Mouse (Mus musculus): ENCODE data around the gene Cntnap4.
"Not testable (repeated sequence)": the region's sequence is repeated elsewhere in the genome, so short reads cannot be mapped to it uniquely, and the experiment has no call there.

The Cntnap4 gene

DNA sequence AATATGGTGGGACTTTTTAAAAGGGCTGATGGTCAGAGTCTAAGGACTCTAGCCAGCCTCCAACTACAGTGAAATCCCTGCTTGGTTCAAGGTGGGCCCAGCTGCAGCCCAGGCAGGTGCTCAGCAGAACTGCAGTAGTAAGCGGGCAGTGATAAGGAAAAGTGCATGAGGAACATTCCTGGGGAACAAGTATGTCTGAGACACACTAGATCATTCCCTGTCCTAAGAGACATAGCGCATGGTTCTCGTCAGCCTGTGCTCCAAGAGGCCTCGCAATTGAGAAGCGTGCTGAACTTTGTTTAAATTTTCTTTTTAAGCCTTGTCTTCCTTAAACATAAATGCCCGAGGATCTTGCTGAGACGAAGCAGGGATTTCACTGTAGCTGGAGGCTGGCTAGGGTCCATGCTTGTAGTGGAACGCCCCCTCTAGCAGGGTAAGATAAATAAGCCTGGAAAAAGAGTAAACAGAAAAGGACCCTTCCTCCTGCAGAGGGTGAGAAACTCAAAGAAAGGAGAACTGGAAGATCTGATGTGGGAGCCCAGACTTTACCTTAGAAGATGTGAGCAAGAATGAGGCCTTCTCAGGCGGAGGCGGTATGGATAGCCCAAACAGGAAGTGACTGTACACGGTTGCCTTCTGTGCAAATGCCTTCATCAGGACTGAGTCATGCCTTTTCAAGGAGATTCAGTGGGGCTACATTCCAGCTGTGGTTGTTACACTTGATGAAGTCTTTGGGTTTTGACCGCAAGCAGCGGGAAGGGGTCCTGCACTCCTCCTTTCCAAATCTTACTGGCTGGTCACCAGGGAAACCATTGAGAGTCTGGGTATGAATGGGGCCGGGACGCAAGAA, 161.0 kb downstream of the Cntnap4 start:
- DNase-seq (ENCODE audit: low read depth, low spot score), result no peak

DNA sequence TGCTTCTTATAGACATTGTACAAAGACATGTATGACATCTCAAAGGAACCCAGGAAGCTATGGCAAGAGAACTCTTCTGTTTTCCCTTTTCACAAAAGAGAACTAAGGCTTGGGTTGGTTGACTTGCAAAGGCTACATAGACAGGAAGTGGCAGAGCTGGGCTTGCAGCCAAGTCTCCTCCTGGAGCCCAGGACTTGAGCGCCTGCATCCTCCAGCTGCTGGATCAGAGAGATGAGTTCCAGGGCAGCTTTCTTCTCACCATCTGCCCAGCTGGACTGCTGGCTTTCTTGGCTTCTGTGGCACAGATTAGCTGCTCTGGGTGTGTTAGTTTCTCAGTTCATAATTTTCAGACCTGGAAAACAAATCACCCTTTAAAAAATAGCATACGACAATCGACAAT, 165.7 kb downstream of the Cntnap4 start:
- DNase-seq (ENCODE audit: low read depth, low spot score), result no peak

DNA sequence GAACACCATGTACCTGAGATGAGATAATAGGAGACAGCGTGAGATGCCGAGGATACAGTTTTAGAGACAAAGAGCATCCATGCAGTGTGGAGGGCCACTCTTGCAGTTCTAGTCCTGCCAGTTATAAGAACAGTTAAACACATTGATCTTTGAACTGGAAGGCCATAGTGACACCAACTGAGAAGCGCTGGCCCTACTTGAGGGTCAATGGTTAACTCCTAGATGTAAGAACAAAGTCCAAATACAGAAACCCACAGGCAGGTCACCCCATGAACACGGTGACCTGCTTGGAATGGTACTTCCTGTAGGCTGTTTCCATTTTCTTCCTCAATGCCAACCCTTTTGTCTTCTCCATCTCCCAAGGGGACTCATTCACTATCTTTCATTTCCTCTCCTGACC, 173.5 kb downstream of the Cntnap4 start:
- no peak for DNase-seq (ENCODE audit: low read depth, low spot score)

DNA sequence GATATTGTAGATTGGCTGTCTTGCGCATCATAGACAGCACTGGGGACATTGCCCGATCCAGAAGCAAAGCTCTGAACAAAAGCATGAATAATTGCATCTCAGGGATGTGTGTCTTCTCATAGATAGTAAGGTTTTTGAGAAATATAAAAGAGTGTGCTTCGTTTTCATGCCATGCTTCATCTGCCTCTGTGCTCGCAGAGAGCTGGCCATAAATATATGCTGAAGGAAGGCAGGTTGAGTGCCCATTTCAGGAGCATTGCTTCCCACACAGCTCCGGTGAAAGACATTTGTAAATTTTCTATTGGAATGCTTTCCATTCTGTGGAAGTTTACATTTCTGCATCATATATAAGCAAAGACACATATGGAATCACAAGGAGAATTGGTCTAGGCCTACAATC, 177.5 kb downstream of the Cntnap4 start:
- no peak for DNase-seq (ENCODE audit: low read depth, low spot score)

DNA sequence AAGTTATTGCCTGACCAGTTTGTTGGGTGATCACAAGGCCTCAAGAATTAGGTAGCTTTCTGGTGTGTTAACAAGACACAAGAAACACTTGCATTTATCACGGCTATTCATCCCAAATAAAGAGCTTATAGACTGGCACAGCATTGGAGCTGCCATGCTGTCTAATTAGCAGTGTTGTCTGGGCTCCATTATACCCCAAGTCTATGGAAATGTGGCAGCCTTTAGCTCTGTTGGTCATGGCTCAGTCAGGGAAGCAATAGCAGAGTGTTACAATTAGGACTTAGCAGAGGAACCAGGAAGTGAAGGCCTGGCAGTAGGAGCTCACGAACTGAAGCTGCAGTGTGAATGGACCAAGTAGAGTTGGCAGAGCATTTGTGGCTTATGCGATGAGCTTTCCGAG, 185.3 kb downstream of the Cntnap4 start:
- DNase-seq (ENCODE audit: low read depth, low spot score), result no peak

DNA sequence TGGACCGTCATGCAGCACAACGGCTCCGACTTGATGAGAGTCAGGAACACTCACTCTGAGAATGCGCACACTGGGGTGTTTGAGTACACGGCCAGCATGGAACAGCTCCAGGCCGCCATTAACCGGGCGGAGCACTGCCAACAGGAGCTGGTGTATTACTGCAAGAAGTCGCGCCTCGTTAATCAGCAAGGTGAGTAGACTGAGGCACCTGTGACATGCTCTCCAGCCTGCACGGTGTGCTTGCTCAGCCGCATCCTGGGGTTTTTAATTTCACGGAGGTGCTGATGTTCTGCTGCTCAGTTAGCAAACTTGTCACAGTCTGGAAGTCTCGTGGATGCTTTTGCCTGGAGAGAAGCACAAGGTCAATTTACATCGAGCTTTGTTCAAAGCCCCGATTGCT, 233.2 kb downstream of the Cntnap4 start:
- DNase-seq (ENCODE audit: low read depth, low spot score), result no peak

DNA sequence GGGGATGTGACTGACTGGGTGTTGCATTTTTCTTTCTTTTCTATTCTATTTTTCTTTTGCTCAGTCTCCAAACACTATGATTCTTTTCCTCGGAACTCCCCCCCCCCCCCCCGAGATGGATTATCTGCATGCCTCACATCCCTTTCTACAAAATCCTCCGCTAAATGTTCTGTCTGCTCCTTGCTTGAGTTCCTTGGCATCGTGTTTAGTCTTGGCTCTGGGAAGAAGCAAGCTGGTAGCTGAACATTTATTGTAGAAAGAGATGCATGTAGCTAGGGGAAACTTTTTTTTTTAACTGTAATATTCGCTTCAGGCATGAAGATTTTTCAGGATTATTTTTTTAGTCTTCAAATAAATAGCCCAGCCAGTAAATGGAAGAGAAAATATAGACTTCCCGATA, 239.5 kb downstream of the Cntnap4 start:
- peak; percentile 45 for DNase-seq (ENCODE audit: low read depth, low spot score)

DNA sequence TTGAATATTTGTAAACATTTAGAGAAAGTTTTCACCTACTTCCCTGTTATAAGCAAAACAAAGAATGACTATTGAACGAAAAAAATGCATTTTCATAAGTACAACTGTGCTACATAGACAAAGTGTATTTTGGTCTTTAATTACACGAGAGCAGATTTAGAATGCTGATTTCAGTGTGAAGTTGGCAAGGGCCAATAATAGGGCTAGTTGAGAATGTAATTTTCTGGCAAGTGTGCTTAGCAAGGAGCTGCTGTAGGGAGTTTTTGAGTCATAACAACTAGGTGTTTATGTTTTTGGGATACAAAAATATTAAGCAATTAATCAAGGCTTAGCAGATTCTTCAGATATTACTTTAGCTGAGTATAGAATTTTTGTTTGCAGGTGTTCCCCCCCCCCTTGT, 271.2 kb downstream of the Cntnap4 start:
- no peak for DNase-seq (ENCODE audit: low read depth, low spot score)

DNA sequence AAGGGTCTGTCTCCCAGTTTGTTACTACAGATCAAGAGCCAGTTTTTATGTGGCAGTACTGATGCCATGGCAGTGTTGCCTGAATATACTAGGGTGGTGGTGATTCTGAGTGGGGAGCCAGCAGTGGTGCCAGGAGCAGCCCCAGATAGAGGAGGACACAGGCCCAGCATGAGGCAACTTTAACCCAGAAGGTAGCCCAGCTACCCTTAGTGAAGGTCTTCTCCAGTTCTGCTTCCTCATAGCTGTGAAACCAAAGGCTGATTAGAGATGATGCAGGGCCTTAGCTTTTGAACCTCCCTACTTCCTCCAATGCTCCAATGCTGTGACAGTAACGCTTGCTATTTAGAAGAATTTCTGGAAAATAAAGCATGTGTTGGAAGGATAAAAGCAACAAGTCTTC, 279.7 kb downstream of the Cntnap4 start:
- DNase-seq (ENCODE audit: low read depth, low spot score), result not testable (repeated sequence)

DNA sequence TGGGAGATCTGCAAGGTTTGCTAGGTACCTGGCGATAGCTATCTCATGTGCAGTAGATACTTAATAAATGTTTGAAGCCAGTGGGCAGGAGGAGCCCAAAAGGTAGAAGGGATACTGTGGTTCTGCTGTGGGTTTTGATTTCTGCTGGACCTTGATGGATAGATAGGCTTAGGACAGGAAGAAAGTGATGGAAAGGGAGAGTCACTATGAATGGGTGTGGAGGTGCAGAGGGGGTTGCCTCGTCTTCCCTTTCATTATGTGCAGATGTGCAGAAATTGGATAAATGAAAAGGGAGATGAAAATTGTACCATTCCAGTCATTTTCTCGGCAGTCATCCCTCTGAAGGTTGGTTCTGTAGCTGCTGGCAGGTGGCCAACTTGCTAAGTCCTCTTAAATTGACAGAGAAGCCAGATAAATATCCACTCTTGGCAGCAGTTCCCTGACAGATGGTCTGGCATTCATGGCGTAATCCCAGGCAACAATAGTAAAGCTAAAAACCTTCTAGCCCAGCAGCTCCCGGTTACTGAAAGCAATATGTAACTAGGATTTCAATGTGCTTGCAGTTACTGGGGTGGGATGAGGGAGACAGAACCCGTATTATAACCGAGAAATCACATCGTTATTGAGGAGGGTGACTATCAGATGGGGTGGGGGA, 336.7 kb downstream of the Cntnap4 start:
- peak; percentile 92 for DNase-seq (ENCODE audit: low read depth, low spot score)

DNA sequence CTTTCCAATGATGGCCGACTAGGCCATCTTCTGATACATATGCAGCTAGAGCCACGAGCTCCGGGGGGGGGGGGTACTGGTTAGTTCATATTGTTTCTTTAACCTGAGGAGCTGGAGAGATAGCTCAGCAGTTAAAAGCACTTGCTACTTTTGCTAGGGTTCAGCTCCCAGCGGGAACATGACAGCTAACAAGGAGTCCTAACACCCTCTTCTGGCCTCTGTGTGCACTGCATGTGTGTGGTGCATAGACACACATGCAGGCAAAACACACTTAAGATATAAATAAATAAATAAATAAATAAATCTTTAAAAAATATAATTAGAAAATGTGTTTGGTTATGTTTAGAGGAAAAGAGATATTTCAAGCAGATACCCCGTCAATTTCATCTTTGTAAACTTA, 339.7 kb downstream of the Cntnap4 start:
- DNase-seq (ENCODE audit: low read depth, low spot score), result no peak

DNA sequence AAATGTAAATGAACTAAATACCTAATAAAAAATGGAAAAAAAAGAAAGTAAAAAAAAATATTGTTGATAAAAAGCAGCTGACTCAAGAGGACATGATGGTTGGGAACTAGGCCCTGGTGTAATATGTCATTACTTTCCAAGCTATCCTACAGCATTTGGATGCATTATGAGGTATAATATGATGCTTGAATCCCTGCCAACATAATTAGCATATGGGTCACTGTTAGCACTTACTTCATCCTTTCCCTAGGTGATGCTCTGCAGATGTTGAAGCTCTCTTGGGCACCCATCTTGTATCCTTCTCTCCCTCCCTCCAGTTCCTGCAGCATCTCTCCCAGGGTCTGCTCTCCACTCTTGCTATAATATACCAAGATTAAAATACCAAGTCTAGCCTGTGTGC, 341.6 kb downstream of the Cntnap4 start:
- DNase-seq (ENCODE audit: low read depth, low spot score), result no peak

DNA sequence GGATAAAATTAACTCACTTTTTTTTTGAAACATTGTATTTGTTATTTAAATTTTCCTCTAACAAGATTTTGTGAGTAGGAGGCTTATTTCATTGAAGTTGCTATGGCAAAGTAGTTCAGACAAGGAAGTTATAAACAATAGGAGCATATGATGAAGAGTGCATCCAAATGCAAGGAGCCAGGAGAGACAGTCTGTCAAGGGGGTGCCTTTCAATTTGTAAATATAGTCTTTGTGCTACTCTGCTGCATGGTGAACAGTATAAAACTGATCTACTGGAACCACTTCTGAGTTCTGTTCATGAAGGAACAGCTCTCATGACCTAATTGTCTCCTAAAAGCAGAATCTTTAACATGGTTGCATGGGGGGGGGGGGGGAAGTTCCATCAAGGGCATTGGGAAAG, 352.3 kb downstream of the Cntnap4 start:
- DNase-seq (ENCODE audit: low read depth, low spot score), result peak; percentile 34

DNA sequence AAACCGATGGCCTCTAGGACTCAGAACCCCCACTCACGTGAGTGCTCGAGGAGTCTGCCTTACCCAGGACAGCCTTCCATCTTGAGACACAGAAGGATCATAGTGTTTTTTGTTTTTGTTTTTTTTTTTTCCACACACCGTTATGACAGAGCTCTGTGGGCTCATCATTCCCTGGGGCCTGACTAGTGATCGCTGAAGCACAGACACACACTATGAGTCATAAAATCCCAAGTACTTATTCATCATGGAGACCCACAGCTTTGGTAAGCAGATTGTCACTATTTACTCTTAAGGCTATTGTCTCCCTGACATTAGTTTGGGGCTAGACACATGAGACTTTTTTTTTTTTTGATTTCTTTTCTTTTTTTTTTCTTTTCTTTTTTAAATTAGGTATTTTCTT, 352.9 kb downstream of the Cntnap4 start:
- no peak for DNase-seq (ENCODE audit: low read depth, low spot score)
